Mouse (Mus musculus): ENCODE measurements at regions not wholly inside any gene's neighbourhood (a gene's known extent, or its start where the extent isn't known, plus 50 kb on each side); places are given as distances from the start of the nearest gene placed in this dataset.
A peak's percentile ranks its signal among the peaks of the same experiment; 100 is the strongest.
"Not testable (repeated sequence)": the region's sequence is repeated elsewhere in the genome, so short reads cannot be mapped to it uniquely, and the experiment has no call there.

DNA sequence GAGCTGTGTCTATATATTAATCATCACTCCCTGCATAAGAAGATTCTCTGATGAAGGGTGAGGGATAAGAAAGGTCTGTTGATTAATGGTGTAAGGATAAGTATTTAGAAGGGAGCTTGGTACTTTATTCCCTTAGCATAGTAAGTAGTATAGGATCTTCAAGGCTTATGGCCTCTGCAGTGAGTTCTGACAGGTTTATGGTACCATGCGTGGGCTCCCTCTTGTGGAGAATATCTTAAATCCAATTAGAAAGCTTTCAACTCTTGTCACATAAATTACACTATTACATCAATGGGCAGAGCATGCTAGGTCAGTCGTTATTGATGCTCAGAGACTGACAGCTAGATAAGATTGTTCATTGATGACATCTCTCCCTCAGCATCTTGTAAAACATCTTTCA lies 112.7 kb upstream of the Grin3a start:
- peak; percentile 3 for DNase-seq (ENCODE audit: low read depth, low spot score)

DNA sequence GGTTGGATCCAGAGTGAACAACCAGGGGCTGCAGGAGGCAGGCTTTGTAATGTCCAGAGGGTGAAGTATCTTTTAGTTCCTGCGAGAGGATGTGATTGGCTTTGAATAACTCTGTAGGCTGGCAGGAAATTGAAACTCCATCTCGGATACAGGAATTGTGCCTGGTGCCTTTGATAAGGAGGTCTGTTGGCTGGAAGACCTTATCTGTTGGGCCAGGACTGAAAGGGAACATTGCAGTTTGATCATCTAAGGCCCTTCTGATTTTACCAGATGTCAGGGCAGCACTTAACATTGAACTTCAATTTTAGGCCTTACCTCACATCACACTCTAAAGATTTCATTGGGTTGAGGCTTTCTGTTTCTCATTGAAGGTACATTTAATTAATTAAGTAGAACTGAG lies 111.3 kb upstream of the Grin3a start:
- DNase-seq (ENCODE audit: low read depth, low spot score): no peak

DNA sequence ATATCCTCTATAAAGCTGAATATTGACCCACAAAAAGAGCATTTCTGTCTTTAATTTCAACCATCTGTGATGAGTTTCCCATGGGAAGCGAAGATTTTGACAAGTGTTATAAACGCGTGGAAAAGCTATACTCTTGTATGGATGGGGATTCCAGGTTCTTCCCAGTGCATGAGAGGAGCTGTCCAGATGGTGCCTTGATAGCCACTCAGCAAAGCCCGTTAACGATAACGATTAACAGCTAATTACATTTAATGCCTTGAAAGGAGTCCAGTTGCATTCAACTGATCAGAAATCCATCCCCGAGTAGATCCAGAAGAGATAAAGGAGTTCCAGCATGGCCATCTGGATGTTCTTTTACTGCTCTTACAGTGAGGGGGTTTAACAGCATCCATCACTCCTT lies 100.8 kb upstream of the Grin3a start:
- no peak for DNase-seq (ENCODE audit: low read depth, low spot score)

DNA sequence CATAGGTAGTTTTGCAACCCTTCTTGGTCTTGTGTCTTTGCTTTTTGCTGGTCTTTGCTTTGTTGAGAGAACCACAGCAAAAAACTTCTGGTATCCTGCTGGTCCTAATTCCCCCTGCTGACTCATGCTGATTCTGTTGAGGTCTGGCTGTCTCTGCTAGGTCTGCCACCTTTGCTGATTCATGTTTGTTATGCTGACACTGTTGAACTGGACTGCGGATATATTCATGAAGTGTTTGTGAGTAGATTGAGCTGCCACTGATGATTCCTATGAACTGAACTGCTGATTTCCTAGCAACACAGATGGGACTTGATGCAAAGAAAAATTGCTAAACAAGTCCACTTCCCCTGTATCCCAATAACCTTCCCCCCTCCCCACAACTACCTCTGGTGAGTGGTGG lies 91.9 kb upstream of the Grin3a start:
- DNase-seq (ENCODE audit: low read depth, low spot score): no peak

GRCm38 (mm10) chr4:49929636-49930035 lies 84.1 kb upstream of the Grin3a start:
- not testable (repeated sequence) for DNase-seq (ENCODE audit: low read depth, low spot score)

DNA sequence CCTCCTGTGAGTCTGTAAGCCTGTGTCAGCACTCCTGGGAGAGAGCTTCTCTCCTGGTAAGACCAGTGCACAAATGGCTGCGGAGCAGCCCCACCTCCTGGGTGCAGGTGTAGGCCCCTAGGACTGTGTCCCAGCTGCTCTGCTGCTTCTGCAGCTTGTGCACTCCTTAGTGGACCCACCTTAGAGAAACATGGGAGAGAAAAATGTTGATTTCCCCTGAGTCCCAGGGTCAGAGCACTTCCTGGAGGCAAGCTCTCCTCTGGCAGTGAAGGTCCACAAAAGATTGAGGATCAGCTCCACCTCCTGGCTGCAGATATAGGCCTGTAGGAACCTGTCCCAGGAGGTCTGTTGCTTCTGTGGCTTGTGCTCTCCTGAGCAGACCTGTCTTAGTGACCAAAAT lies 81.5 kb upstream of the Grin3a start:
- DNase-seq (ENCODE audit: low read depth, low spot score): no peak

- no peak for DNase-seq (ENCODE audit: low read depth, low spot score)
Measured at GRCm38 (mm10) chr4:49914221-49914620, 68.7 kb upstream of the Grin3a start.

DNA sequence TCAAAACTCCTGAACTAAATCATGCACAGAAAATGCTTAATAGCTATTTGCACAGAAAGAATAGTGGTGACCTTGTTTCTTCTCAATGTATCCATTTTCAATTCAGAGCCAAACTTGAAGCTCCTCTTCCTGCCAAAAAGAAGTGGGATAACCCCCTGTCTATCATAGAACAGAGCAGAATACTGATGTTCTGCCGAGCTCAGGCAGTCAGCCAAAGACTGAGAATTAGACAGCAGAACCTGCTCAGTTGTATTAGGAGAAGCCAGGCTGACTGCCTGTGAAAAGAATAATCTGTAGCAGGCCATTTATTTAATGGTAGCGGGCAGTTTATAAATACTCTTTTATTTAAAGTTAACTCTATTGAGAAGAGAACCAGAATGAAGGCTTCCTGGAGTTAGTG lies 68.1 kb upstream of the Grin3a start:
- DNase-seq (ENCODE audit: low read depth, low spot score): no peak

All from 3T3-L1 (cell line).